Mouse (Mus musculus): ENCODE measurements around the gene Gpcpd1.

DNA sequence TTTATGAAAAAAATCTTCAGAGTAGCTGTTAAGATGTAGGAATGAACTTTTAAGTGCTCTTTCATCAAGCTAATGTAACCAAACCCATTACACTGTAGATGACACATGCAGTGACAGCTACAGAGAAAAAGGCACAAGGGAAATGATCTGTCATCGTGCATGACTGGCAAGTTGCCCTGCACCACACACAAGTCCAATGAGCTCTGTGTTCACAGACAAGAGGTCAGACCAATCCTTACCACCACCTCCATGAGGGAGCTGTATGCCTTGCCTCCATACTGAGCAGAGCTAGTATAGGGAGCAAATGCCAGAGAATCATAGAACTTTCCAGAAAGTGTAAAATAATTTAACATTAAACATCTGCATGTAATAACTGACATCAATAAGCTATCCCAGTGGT is 59.7 kb downstream of the Gpcpd1 start:
- TF ChIP-seq CTCF (IDR thresholded peaks at IDR 0.05) (no peak), EP300 (IDR thresholded peaks at IDR 0.05) (no peak)

Measured in lung, postnatal 0 days (tissue).